Mouse (Mus musculus) lung, postnatal 14 days (tissue): ENCODE data around the gene Nrm.
A peak's percentile ranks its signal among the peaks of the same experiment; 100 is the strongest.

Experiments
- DNase-seq: peaks from one replicate; pipeline ENCODE4 v3.0.0; 2021

The Nrm gene

GRCm38 (mm10) chr17:35861198-35861857 lies at the start of gene Nrm:
Gene Nrm, plus strand, starts transcription at chr17:35861318.
- peak; percentile 91 for DNase-seq

- no peak for DNase-seq
These were observed 48.8 kb upstream of the Nrm start for GRCm38 (mm10) chr17:35812307-35812706.

GRCm38 (mm10) chr17:35812736-35813135 lies 48.4 kb upstream of the Nrm start:
- DNase-seq = peak; percentile 33

GRCm38 (mm10) chr17:35813245-35813647 lies 47.9 kb upstream of the Nrm start:
- DNase-seq = peak; percentile 99

- no peak for DNase-seq
These were observed 47.5 kb upstream of the Nrm start for GRCm38 (mm10) chr17:35813653-35814052.

- DNase-seq = no peak
These were observed 46.4 kb upstream of the Nrm start for GRCm38 (mm10) chr17:35814678-35815077.

- DNase-seq = no peak
These were observed 45.3 kb upstream of the Nrm start for GRCm38 (mm10) chr17:35815836-35816235.

- no peak for DNase-seq
These were observed 44.4 kb upstream of the Nrm start for GRCm38 (mm10) chr17:35816686-35817085.

GRCm38 (mm10) chr17:35817226-35817625 lies 43.9 kb upstream of the Nrm start:
- DNase-seq = no peak

- no peak for DNase-seq
These were observed 41.0 kb upstream of the Nrm start for GRCm38 (mm10) chr17:35820111-35820510.

- peak; percentile 91 for DNase-seq
These were observed 39.4 kb upstream of the Nrm start, which contains the start of gene Ier3 for GRCm38 (mm10) chr17:35821439-35822430. Gene Ier3, plus strand, starts transcription at chr17:35821684.

GRCm38 (mm10) chr17:35822564-35822963 lies 38.6 kb upstream of the Nrm start:
- DNase-seq = no peak

- peak; percentile 91 for DNase-seq
These were observed 37.9 kb upstream of the Nrm start, which contains the start of gene Flot1 for GRCm38 (mm10) chr17:35822964-35823937. Gene Flot1, plus strand, starts transcription at chr17:35823230.

- no peak for DNase-seq
These were observed 36.7 kb upstream of the Nrm start for GRCm38 (mm10) chr17:35824402-35824801.

GRCm38 (mm10) chr17:35825109-35825850 lies 35.8 kb upstream of the Nrm start:
- no peak for DNase-seq

GRCm38 (mm10) chr17:35829737-35830136 lies 31.4 kb upstream of the Nrm start:
- peak; percentile 89 for DNase-seq

- no peak for DNase-seq
These were observed 28.5 kb upstream of the Nrm start for GRCm38 (mm10) chr17:35832400-35833238.

GRCm38 (mm10) chr17:35833239-35833751 lies 27.8 kb upstream of the Nrm start:
- DNase-seq = no peak

- DNase-seq = no peak
These were observed 27.2 kb upstream of the Nrm start for GRCm38 (mm10) chr17:35833894-35834293.

GRCm38 (mm10) chr17:35834696-35835422 lies 26.3 kb upstream of the Nrm start:
- no peak for DNase-seq
